8 mouse cellular contexts compared by ENCODE assay signal in genomic region chr10:115585491-115586245, GRCm38 (mm10). TPM values are rescaled to one million over a fixed set of nuclear protein-coding genes. Genes with fewer than 3 reads are reported as not detected.
DNase-seq lines count a peak whose midpoint lies in the region; ATAC-seq and TF ChIP-seq lines count a peak whose summit lies in the region.

No protein-coding gene starts in this region.

- in situ Hi-C loops in CH12.LX (cut with MboI; ENCODE audit: low pct_ligation_motif_present, low pct_unique_long_range_greater_than_20kb, low sequenced_read_pairs), result no loop called here

- H3K9me3 ChIP-seq in erythroblast, embryonic 14.5 days (ENCODE audit: control insufficient read depth, low read length), result no peaks in the 10 kb centered on the region
- no peaks in the 10 kb centered on the region for H3K9me3 ChIP-seq in CH12.LX (replicated peaks; ENCODE audit: low read length)
- H3K9me3 ChIP-seq in hindbrain, embryonic 11.5 days (ENCODE audit: control insufficient read depth, low read length), result no peaks in the 10 kb centered on the region
- no peaks in the 10 kb centered on the region for H3K9me3 ChIP-seq in midbrain, embryonic 10.5 days (replicated peaks)

- no peaks in the 10 kb centered on the region for H3K36me3 ChIP-seq in erythroblast, embryonic 14.5 days (ENCODE audit: control insufficient read depth)
- no peaks in the 10 kb centered on the region for H3K36me3 ChIP-seq in CH12.LX (replicated peaks in 1 of 2; ENCODE audit: control insufficient read depth in 1 of 2, insufficient read depth in 1 of 2, low read length in 1 of 2)
- no peaks in the 10 kb centered on the region for H3K36me3 ChIP-seq in hindbrain, embryonic 11.5 days (ENCODE audit: control insufficient read depth, insufficient read depth, low read length)
- H3K36me3 ChIP-seq in midbrain, embryonic 10.5 days, result no peaks in the 10 kb centered on the region

- dilution Hi-C loops in CH12.LX (cut with MboI; ENCODE audit: extremely low pct_ligation_motif_present, extremely low pct_unique_long_range_greater_than_20kb, low sequenced_read_pairs), result no loop called here

- peaks cover 51% of the 10 kb centered on the region for H3K27me3 ChIP-seq in erythroblast, embryonic 14.5 days (ENCODE audit: control insufficient read depth)
- H3K27me3 ChIP-seq in CH12.LX (replicated peaks), result no peaks in the 10 kb centered on the region
- H3K27me3 ChIP-seq in hindbrain, embryonic 11.5 days (ENCODE audit: control insufficient read depth, insufficient read depth, low read length), result peaks cover 22% of the 10 kb centered on the region; the same call in 1 of the 2 replicates
- peaks cover 96% of the 10 kb centered on the region for H3K27me3 ChIP-seq in midbrain, embryonic 10.5 days (ENCODE audit: low read depth, poor library complexity, severe bottlenecking)

- TF ChIP-seq EP300 in CH12.LX (IDR thresholded peaks at IDR 0.05; ENCODE audit: low read length), result no peak

- TF ChIP-seq CTCF in CH12.LX (conservative IDR thresholded peaks at IDR 0.05 in 1 of 2, IDR thresholded peaks at IDR 0.05 in 1 of 2; ENCODE audit: low read depth in 2 of 2, low read length in 2 of 2), result no peak

- H3K4me1 ChIP-seq in erythroblast, embryonic 14.5 days (ENCODE audit: control insufficient read depth), result no peaks in the 10 kb centered on the region; the same call in 1 of the 2 replicates
- H3K4me1 ChIP-seq in CH12.LX (ENCODE audit: control insufficient read depth in 1 of 2, insufficient read depth in 2 of 2), result peaks cover 0 to 12% of the 10 kb centered on the region in 2 experiments; a peak in 2 of 4 replicates
- H3K4me1 ChIP-seq in hindbrain, embryonic 11.5 days (replicated peaks; ENCODE audit: control insufficient read depth, insufficient read depth, low read length), result peaks cover 2% of the 10 kb centered on the region
- H3K4me1 ChIP-seq in midbrain, embryonic 10.5 days, result peaks cover 40% of the 10 kb centered on the region

- no peak for DNase-seq in CH12.LX (ENCODE audit: extremely low read depth)
- peak; percentile 53 for DNase-seq in hindbrain, embryonic 11.5 days (ENCODE audit: low spot score)
- DNase-seq in midbrain, embryonic 10.5 days (ENCODE audit: low spot score), result peak; percentile 27
- DNase-seq in right cerebral cortex, postnatal 4 days, result no peak
- no peak for DNase-seq in left cerebral cortex, adult 8-10 months (ENCODE audit: low spot score in 2 of 2)
- DNase-seq in frontal cortex, postnatal 14 days (ENCODE audit: low spot score in 2 of 2), result no peak

- peak overlapping the region; percentile 31 for H3K4me2 ChIP-seq in CH12.LX (ENCODE audit: insufficient read depth, low read depth, poor library complexity, severe bottlenecking)
- H3K4me2 ChIP-seq in hindbrain, embryonic 11.5 days (replicated peaks; ENCODE audit: low read depth, low read length), result peak overlapping the region; percentile 92

- no peak for TF ChIP-seq POLR2A in CH12.LX (IDR thresholded peaks at IDR 0.05; ENCODE audit: low read depth, low read length)

- H3K27ac ChIP-seq in CH12.LX (ENCODE audit: insufficient read depth, low read depth), result no peak overlapping the region
- no peak overlapping the region for H3K27ac ChIP-seq in hindbrain, embryonic 11.5 days (ENCODE audit: low read depth, low read length)
- H3K27ac ChIP-seq in midbrain, embryonic 10.5 days (replicated peaks), result 0 out of 2 replicates have a peak overlapping the region, but pooled peaks have one; percentile 42

- no peak overlapping the region for H3K9ac ChIP-seq in CH12.LX (ENCODE audit: insufficient read depth, low read depth)
- H3K9ac ChIP-seq in hindbrain, embryonic 11.5 days (ENCODE audit: low read depth, low read length), result peak overlapping the region; percentile 40; the same call in 1 of the 2 replicates

- TF ChIP-seq RAD21 in CH12.LX (IDR thresholded peaks at IDR 0.05; ENCODE audit: low read depth, low read length), result no peak

- H3K79me2 ChIP-seq in CH12.LX (replicated peaks; ENCODE audit: control insufficient read depth, extremely low read depth, insufficient read depth, poor library complexity, severe bottlenecking), result no peaks in the 10 kb centered on the region

- under 1% methylated on average over 21 of the region's 21 CpGs for WGBS in hindbrain, embryonic 11.5 days
- 1% methylated on average over 21 of the region's 21 CpGs for WGBS in midbrain, embryonic 10.5 days

- ATAC-seq in erythroblast, adult 5-6 weeks (replicated peaks; ENCODE audit: low FRiP score, poor library complexity, severe bottlenecking), result no peak
- ATAC-seq in hindbrain, embryonic 11.5 days (ENCODE audit: low FRiP score), result no peak

- peak overlapping the region; percentile 32 for H3K4me3 ChIP-seq in erythroblast, embryonic 14.5 days (replicated peaks)
- no peak overlapping the region for H3K4me3 ChIP-seq in CH12.LX (replicated peaks in 1 of 3; ENCODE audit: low read depth in 2 of 3, low read length in 2 of 3, poor library complexity in 1 of 3)
- peak overlapping the region; percentile 58 for H3K4me3 ChIP-seq in hindbrain, embryonic 11.5 days (ENCODE audit: low read depth, low read length)
- peak overlapping the region; percentile 58 for H3K4me3 ChIP-seq in midbrain, embryonic 10.5 days

TF ChIP-seq in CH12.LX, 34 proteins besides CTCF, POLR2A, EP300 and RAD21:
- no peak for TF ChIP-seq USF2 (conservative IDR thresholded peaks at IDR 0.05; ENCODE audit: low read depth, low read length)
- TF ChIP-seq IRF4 (IDR thresholded peaks at IDR 0.05; ENCODE audit: low read depth, low read length), result no peak
- TF ChIP-seq KAT2A (IDR thresholded peaks at IDR 0.05; ENCODE audit: insufficient replicate concordance, low read length), result no peak

RNA-seq across cellular contexts. Expression of gene Lgr5, which starts 1.9 kb away (rescaled TPM):
- not detected in 2 replicates for polyA plus RNA-seq in erythroblast, embryonic 14.5 days (2012)
- not detected in 2 replicates for total RNA-seq in erythroblast, adult 5-6 weeks (2015; ENCODE audit: low replicate concordance)
- total RNA-seq in erythroblast, adult 5-6 weeks (2017; ENCODE audit: low replicate concordance), result not detected in 2 replicates
- not detected in 2 replicates for total RNA-seq in CH12.LX (2012; rRNA removed)
- not detected in 2 replicates for total RNA-seq in CH12.LX (2014; rRNA removed)
- polyA plus RNA-seq in CH12.LX (2012; ENCODE audit: insufficient read length, low read depth), result not detected in 2 replicates
- polyA plus RNA-seq in hindbrain, embryonic 11.5 days (2014; fragmentation: Nextera tagmentation; extraction: Ambion mirVana), result 6.4 and 6.7 TPM in 2 replicates
- 7.2 and 9.1 TPM in 2 replicates for polyA plus RNA-seq in midbrain, embryonic 10.5 days (2016; fragmentation: Nextera tagmentation; extraction: Ambion mirVana)
- 1 to 10 TPM; 4.1 to 6.8 (median 5.6) TPM for total RNA-seq in left cerebral cortex, adult 8-10 months (2022)

RNA-seq across cellular contexts. Expression of gene A930009A15Rik, which starts 15.9 kb away (rescaled TPM):
- polyA plus RNA-seq in erythroblast, embryonic 14.5 days (2012), result not detected in 2 replicates
- total RNA-seq in erythroblast, adult 5-6 weeks (2015; ENCODE audit: low replicate concordance), result not detected in 2 replicates
- total RNA-seq in erythroblast, adult 5-6 weeks (2017; ENCODE audit: low replicate concordance), result not detected in 2 replicates
- total RNA-seq in CH12.LX (2012; rRNA removed), result not detected in 2 replicates
- total RNA-seq in CH12.LX (2014; rRNA removed), result not detected in 2 replicates
- not detected in 2 replicates for polyA plus RNA-seq in CH12.LX (2012; ENCODE audit: insufficient read length, low read depth)
- polyA plus RNA-seq in hindbrain, embryonic 11.5 days (2014; fragmentation: Nextera tagmentation; extraction: Ambion mirVana), result 0.35 and 0.40 TPM in 2 replicates
- polyA plus RNA-seq in midbrain, embryonic 10.5 days (2016; fragmentation: Nextera tagmentation; extraction: Ambion mirVana), result 0.31 and 1.1 TPM in 2 replicates
- total RNA-seq in left cerebral cortex, adult 8-10 months (2022), result under 1 TPM in 2 of 4 experiments, not detected in 2; 0.39 to 0.74 TPM

Comparison
In these comparisons a context has a peak if more than half of its experiments do, and no peak if none do; other contexts are left out.
1. H3K4me3 ChIP-seq: peak in erythroblast, embryonic 14.5 days (single experiment), hindbrain, embryonic 11.5 days (single experiment) and midbrain, embryonic 10.5 days (single experiment); none in CH12.LX (0 of 3).
2. DNase-seq: peak in hindbrain, embryonic 11.5 days (single experiment) and midbrain, embryonic 10.5 days (single experiment); none in CH12.LX (single experiment), right cerebral cortex, postnatal 4 days (single experiment), left cerebral cortex, adult 8-10 months (0 of 2) and frontal cortex, postnatal 14 days (0 of 2).